Mouse (Mus musculus): ENCODE measurements around the gene Arl3. TPM values are rescaled to one million over a fixed set of nuclear protein-coding genes. Genes with fewer than 3 reads are reported as not detected.

Arl3 gene
- polyA plus RNA-seq, 1 experiment from 2014 or later, result 152 TPM

DNA sequence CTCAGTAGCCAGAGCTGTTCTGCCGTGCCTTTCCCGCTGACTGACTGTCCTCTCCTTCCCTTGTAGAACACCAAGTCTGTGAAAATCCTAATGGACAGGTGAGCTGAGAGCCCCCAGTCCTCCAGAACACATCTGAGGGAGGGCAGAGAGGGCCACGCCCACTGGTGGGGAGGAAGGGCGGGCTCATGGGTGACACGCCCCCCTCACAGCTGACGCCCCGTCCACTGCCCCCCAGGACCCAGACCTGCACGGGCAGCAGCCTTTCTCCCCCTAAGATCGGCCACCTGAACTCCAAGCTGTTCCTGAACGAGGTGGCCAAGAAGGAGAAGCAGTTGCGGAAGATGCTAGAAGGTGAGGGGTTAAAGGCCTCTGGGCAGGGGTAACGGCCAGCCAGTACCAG lies 58.6 kb downstream of the Arl3 start:
- peaks cover 20% of the 10 kb centered on the region for H3K4me1 ChIP-seq (replicated peaks; ENCODE audit: control insufficient read depth, insufficient read depth, low read length)
- no peak overlapping the region for H3K4me2 ChIP-seq (ENCODE audit: low read depth, low read length, severe bottlenecking)
- peaks cover 21% of the 10 kb centered on the region for H3K36me3 ChIP-seq (ENCODE audit: control insufficient read depth, insufficient read depth, low read length)
- WGBS, result 85% methylated on average over 12 of the region's 12 CpGs
- no peak overlapping the region for H3K9ac ChIP-seq (ENCODE audit: low read length)
- ATAC-seq (replicated peaks; ENCODE audit: low FRiP score), result no peak
- no peaks in the 10 kb centered on the region for H3K27me3 ChIP-seq (ENCODE audit: control insufficient read depth, insufficient read depth, low read length)
- no peak for DNase-seq (ENCODE audit: low spot score)
- H3K27ac ChIP-seq (ENCODE audit: low read depth, low read length), result no peak overlapping the region
- no peaks in the 10 kb centered on the region for H3K9me3 ChIP-seq (ENCODE audit: control insufficient read depth, low read length)
- H3K4me3 ChIP-seq (ENCODE audit: low read depth, low read length), result no peak overlapping the region

DNA sequence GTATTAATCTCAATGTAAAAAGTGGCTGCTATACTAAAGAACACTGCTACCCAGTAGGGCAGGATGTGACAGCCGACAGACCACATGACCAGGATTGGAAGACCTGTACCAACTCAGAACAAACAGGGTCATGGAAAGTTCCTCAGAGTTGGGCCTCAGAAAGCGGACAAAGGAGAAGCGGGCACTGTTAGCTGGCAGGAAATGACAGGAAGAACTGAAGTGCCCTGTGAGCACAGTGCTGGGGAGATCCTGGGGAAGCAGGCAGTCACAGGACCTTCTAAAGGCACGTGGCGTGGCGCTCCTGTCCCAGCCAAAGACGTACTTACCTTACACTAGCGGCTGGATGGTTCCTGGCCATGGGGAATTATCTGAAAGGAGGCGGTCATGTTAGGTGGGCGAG lies 61.7 kb downstream of the Arl3 start:
- no peaks in the 10 kb centered on the region for H3K9me3 ChIP-seq (ENCODE audit: control insufficient read depth, low read length)
- peaks cover 21% of the 10 kb centered on the region for H3K36me3 ChIP-seq (ENCODE audit: control insufficient read depth, insufficient read depth, low read length)
- ATAC-seq (replicated peaks; ENCODE audit: low FRiP score) (no peak), DNase-seq (ENCODE audit: low spot score) (no peak)
- H3K27ac ChIP-seq (ENCODE audit: low read depth, low read length), result no peak overlapping the region
- no peak overlapping the region for H3K4me3 ChIP-seq (ENCODE audit: low read depth, low read length)
- H3K4me2 ChIP-seq (ENCODE audit: low read depth, low read length, severe bottlenecking), result no peak overlapping the region
- H3K4me1 ChIP-seq (replicated peaks; ENCODE audit: control insufficient read depth, insufficient read depth, low read length), result peaks cover 23% of the 10 kb centered on the region
- H3K9ac ChIP-seq (ENCODE audit: low read length), result no peak overlapping the region
- no peaks in the 10 kb centered on the region for H3K27me3 ChIP-seq (ENCODE audit: control insufficient read depth, insufficient read depth, low read length)
- WGBS, result 89% methylated on average over 10 of the region's 10 CpGs

DNA sequence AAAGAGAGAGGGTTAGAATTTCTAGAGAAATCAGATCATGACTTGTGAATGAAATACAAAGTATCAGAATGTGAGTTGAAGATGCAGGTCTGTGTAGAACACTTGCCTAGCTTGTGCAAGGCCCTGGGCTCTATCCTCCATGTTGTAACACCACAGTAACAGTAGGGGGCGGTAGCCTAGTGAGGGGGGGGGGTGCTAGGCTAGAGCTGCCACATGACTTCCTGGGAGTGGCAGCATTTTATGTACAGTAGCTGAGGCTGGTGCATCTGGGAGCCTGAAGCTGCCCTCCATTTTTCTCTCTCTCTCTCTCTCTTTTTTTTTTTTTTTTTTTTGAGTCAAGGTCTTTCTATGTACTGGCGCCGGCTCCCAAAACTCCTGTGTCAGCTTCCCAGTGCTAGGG lies 62.2 kb downstream of the Arl3 start:
- H3K27me3 ChIP-seq (ENCODE audit: control insufficient read depth, insufficient read depth, low read length), result no peaks in the 10 kb centered on the region
- H3K4me2 ChIP-seq (ENCODE audit: low read depth, low read length, severe bottlenecking), result no peak overlapping the region
- no peak for DNase-seq (ENCODE audit: low spot score)
- 61% methylated on average over 3 of the region's 3 CpGs for WGBS
- H3K9ac ChIP-seq (ENCODE audit: low read length), result no peak overlapping the region
- H3K9me3 ChIP-seq (ENCODE audit: control insufficient read depth, low read length), result no peaks in the 10 kb centered on the region
- H3K36me3 ChIP-seq (ENCODE audit: control insufficient read depth, insufficient read depth, low read length), result peaks cover 21% of the 10 kb centered on the region
- no peak for ATAC-seq (replicated peaks; ENCODE audit: low FRiP score)
- peaks cover 27% of the 10 kb centered on the region for H3K4me1 ChIP-seq (replicated peaks; ENCODE audit: control insufficient read depth, insufficient read depth, low read length)
- H3K4me3 ChIP-seq (ENCODE audit: low read depth, low read length), result no peak overlapping the region
- H3K27ac ChIP-seq (ENCODE audit: low read depth, low read length), result no peak overlapping the region

DNA sequence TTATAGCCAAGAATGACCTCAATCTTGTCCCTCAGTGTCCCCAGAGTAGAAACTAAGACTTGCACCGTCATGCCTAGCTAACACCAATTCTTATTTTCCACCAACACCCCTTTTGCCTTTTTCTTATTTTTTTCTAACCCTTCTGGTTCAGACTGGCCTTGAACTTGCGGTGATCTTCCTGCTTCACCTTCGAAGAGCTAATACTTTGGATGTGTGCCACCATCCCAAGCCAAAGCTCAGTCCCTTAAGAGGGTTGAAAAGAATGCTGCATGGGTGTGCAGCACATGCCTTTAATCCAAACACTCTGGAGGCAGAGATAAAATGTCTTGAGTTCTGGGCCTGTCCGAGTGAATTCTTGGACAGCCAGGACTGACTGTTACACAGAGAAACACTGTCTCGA lies 62.6 kb downstream of the Arl3 start:
- Histone ChIP-seq H3K4me2 (ENCODE audit: low read depth, low read length, severe bottlenecking) (no peak overlapping the region), H3K27me3 (ENCODE audit: control insufficient read depth, insufficient read depth, low read length) (no peaks in the 10 kb centered on the region), H3K4me1 (replicated peaks; ENCODE audit: control insufficient read depth, insufficient read depth, low read length) (peaks cover 29% of the 10 kb centered on the region), H3K4me3 (ENCODE audit: low read depth, low read length) (no peak overlapping the region), H3K36me3 (ENCODE audit: control insufficient read depth, insufficient read depth, low read length) (peaks cover 20% of the 10 kb centered on the region), H3K9me3 (ENCODE audit: control insufficient read depth, low read length) (no peaks in the 10 kb centered on the region), H3K27ac (ENCODE audit: low read depth, low read length) (no peak overlapping the region), H3K9ac (ENCODE audit: low read length) (no peak overlapping the region)
- ATAC-seq (replicated peaks; ENCODE audit: low FRiP score) (no peak), DNase-seq (ENCODE audit: low spot score) (no peak)
- WGBS, result 90% methylated on average over 5 of the region's 5 CpGs

DNA sequence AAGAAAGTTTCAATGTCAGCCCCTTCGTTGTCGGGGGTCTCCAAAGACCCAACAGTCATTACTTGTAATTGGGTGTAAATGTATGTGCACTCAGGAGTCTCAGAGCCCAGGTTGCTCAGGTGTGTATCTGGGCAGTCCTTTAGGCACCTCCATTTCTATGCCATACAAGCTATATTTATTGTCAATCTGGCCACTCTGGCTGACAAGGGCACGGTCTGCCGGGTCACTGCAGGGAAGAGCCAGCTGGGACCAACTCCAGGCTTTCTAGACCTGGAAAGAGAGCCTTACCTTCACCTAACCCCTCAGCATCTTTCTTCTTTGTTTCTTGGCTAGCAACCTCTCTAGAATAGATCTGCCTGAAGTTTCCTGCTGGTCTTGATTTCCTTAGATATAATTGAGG lies 63.3 kb downstream of the Arl3 start:
- H3K9ac ChIP-seq (ENCODE audit: low read length), result no peak overlapping the region
- peaks cover 13% of the 10 kb centered on the region for H3K36me3 ChIP-seq (ENCODE audit: control insufficient read depth, insufficient read depth, low read length)
- no peak overlapping the region for H3K4me3 ChIP-seq (ENCODE audit: low read depth, low read length)
- DNase-seq (ENCODE audit: low spot score), result no peak
- H3K4me2 ChIP-seq (ENCODE audit: low read depth, low read length, severe bottlenecking), result no peak overlapping the region
- ATAC-seq (replicated peaks; ENCODE audit: low FRiP score), result no peak
- H3K4me1 ChIP-seq (replicated peaks; ENCODE audit: control insufficient read depth, insufficient read depth, low read length), result peaks cover 36% of the 10 kb centered on the region
- H3K9me3 ChIP-seq (ENCODE audit: control insufficient read depth, low read length), result no peaks in the 10 kb centered on the region
- H3K27me3 ChIP-seq (ENCODE audit: control insufficient read depth, insufficient read depth, low read length), result no peaks in the 10 kb centered on the region
- H3K27ac ChIP-seq (ENCODE audit: low read depth, low read length), result 0 out of 2 replicates have a peak overlapping the region, but pooled peaks have one; percentile 5
- WGBS, result 91% methylated on average over 4 of the region's 4 CpGs

DNA sequence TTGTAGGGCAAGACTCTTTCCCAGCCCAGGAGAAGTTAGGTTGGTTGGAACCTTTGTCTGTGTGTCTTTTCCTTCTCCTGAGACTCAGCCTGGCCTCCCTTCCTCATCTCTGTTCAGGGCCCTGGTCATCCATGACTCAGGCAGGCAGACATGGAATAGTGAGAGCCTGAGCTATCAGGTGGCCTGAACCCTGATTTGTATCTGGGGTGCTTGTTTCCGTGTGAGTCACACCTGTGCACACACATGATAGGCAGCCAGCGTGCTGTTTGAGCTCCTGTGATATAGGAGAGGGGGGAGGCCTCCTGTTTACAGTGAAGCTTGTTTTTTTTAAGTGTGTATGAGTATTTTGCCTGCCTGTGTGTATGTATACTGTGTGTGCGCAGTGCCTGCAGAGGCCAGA lies 63.8 kb downstream of the Arl3 start:
- no peak overlapping the region for H3K4me2 ChIP-seq (ENCODE audit: low read depth, low read length, severe bottlenecking)
- WGBS, result 85% methylated on average over 3 of the region's 3 CpGs
- no peaks in the 10 kb centered on the region for H3K9me3 ChIP-seq (ENCODE audit: control insufficient read depth, low read length)
- H3K36me3 ChIP-seq (ENCODE audit: control insufficient read depth, insufficient read depth, low read length), result peaks cover 9% of the 10 kb centered on the region
- H3K4me1 ChIP-seq (replicated peaks; ENCODE audit: control insufficient read depth, insufficient read depth, low read length), result peaks cover 38% of the 10 kb centered on the region
- ATAC-seq (replicated peaks; ENCODE audit: low FRiP score) (no peak), DNase-seq (ENCODE audit: low spot score) (no peak)
- H3K9ac ChIP-seq (ENCODE audit: low read length), result no peak overlapping the region
- H3K4me3 ChIP-seq (ENCODE audit: low read depth, low read length), result no peak overlapping the region
- H3K27me3 ChIP-seq (ENCODE audit: control insufficient read depth, insufficient read depth, low read length), result no peaks in the 10 kb centered on the region
- no peak overlapping the region for H3K27ac ChIP-seq (ENCODE audit: low read depth, low read length)

DNA sequence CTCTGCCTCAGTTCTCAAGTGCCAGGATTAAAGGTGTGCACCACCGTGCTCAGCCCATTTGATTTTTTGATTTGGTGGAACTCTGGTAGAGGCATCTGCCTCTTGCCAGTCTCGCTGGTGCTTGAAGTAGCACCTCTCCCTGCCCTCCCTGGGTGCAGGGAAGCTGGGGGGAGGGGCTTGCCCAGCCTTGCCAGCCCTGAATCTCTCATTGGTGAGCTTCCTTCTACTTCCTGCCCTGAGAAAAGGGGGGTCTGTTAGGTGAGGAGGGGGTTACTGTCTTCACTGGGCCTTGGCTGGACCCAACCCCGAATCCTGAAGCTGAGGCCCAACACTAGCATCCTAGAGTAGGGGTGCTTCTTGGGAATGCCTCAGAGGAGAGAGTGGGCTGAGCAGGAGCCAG lies 64.3 kb downstream of the Arl3 start:
- ATAC-seq (replicated peaks; ENCODE audit: low FRiP score) (no peak), DNase-seq (ENCODE audit: low spot score) (no peak)
- 89% methylated on average over 3 of the region's 3 CpGs for WGBS
- peaks cover 9% of the 10 kb centered on the region for H3K36me3 ChIP-seq (ENCODE audit: control insufficient read depth, insufficient read depth, low read length)
- H3K4me1 ChIP-seq (replicated peaks; ENCODE audit: control insufficient read depth, insufficient read depth, low read length), result peaks cover 38% of the 10 kb centered on the region
- H3K9ac ChIP-seq (ENCODE audit: low read length), result no peak overlapping the region
- H3K9me3 ChIP-seq (ENCODE audit: control insufficient read depth, low read length), result no peaks in the 10 kb centered on the region
- no peak overlapping the region for H3K27ac ChIP-seq (ENCODE audit: low read depth, low read length)
- no peak overlapping the region for H3K4me3 ChIP-seq (ENCODE audit: low read depth, low read length)
- H3K4me2 ChIP-seq (ENCODE audit: low read depth, low read length, severe bottlenecking), result no peak overlapping the region
- H3K27me3 ChIP-seq (ENCODE audit: control insufficient read depth, insufficient read depth, low read length), result no peaks in the 10 kb centered on the region

DNA sequence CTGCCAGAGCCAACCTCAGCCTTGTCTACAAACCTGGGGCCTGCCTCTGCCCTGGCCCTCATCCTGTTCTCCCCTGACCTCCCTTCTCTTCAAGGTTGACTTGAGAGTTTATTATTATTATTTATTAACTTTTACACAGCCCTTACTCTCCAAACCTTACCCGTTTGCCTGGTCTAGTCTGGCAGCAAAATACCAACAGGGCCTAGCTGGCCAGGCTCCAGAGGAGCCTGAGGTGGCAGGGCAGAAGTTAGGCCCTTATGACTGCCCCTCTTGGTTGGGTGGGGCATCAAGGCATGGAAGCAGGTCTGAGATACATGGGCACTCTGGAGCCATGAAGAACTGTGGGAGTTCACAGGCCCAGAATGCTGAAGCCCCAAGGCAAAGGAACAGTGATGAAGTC lies 65.2 kb downstream of the Arl3 start:
- Histone ChIP-seq H3K4me3 (ENCODE audit: low read depth, low read length) (no peak overlapping the region), H3K36me3 (ENCODE audit: control insufficient read depth, insufficient read depth, low read length) (peaks cover 5% of the 10 kb centered on the region), H3K4me1 (replicated peaks; ENCODE audit: control insufficient read depth, insufficient read depth, low read length) (peaks cover 38% of the 10 kb centered on the region), H3K27ac (ENCODE audit: low read depth, low read length) (peak overlapping the region; percentile 82; the same call in 1 of the 2 replicates), H3K9me3 (ENCODE audit: control insufficient read depth, low read length) (no peaks in the 10 kb centered on the region), H3K27me3 (ENCODE audit: control insufficient read depth, insufficient read depth, low read length) (no peaks in the 10 kb centered on the region), H3K9ac (ENCODE audit: low read length) (peak overlapping the region; percentile 39; the same call in 1 of the 2 replicates), H3K4me2 (ENCODE audit: low read depth, low read length, severe bottlenecking) (peak overlapping the region; percentile 31)
- DNase-seq (ENCODE audit: low spot score) (no peak), ATAC-seq (replicated peaks; ENCODE audit: low FRiP score) (no peak)
- 93% methylated on average over 1 of the region's 1 CpGs for WGBS

DNA sequence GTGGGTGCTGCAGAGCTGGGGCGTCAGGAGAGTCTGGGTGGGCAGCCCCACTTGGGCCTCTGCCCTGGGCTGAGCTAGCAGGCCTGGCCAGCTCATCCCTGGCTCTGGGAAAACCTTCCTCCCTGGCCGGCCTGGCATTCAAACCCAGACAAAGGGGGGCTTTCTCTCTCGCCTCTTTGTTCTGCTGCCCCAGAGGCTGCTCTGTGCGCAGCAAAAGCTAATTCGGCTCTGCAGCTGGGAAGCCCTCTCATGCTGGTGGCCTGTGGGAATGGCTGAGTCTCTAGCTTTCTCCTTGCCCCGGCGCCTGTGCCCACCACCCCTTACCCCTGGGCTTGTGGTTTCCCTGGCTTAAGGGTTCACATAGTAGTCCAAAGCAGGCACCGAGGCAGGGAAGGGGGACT lies 65.8 kb downstream of the Arl3 start:
- WGBS, result 20% methylated on average over 8 of the region's 8 CpGs
- DNase-seq (ENCODE audit: low spot score) (peak; percentile 77), ATAC-seq (replicated peaks; ENCODE audit: low FRiP score) (peak; percentile 30)
- Histone ChIP-seq H3K4me1 (replicated peaks; ENCODE audit: control insufficient read depth, insufficient read depth, low read length) (peaks cover 38% of the 10 kb centered on the region), H3K4me2 (ENCODE audit: low read depth, low read length, severe bottlenecking) (peak overlapping the region; percentile 31), H3K4me3 (ENCODE audit: low read depth, low read length) (peak overlapping the region; percentile 1), H3K27me3 (ENCODE audit: control insufficient read depth, insufficient read depth, low read length) (no peaks in the 10 kb centered on the region), H3K9me3 (ENCODE audit: control insufficient read depth, low read length) (no peaks in the 10 kb centered on the region), H3K9ac (ENCODE audit: low read length) (peak overlapping the region; percentile 39), H3K27ac (ENCODE audit: low read depth, low read length) (peak overlapping the region; percentile 82), H3K36me3 (ENCODE audit: control insufficient read depth, insufficient read depth, low read length) (no peaks in the 10 kb centered on the region)

Data from forebrain, embryonic 11.5 days (tissue).